Mouse (Mus musculus): ENCODE results near the gene Dlst. TPM values are rescaled to one million over a fixed set of nuclear protein-coding genes. Genes with fewer than 3 reads are reported as not detected.

The Dlst gene
- polyA plus RNA-seq, 1 experiment = 167 TPM

- H3K27me3 ChIP-seq (ENCODE audit: control insufficient read depth, insufficient read depth, insufficient read length) = no peaks in the 10 kb centered on the region
- no peak overlapping the region for H3ac ChIP-seq (ENCODE audit: control insufficient read depth, insufficient read length, low read depth)
- TF ChIP-seq MYOG (IDR thresholded peaks at IDR 0.05; ENCODE audit: control insufficient read depth, extremely low read depth, insufficient read length) (no peak), MAX (IDR thresholded peaks at IDR 0.05) (no peak), CTCF (IDR thresholded peaks at IDR 0.05; ENCODE audit: control insufficient read depth, insufficient read depth, insufficient read length) (no peak), USF1 (IDR thresholded peaks at IDR 0.05; ENCODE audit: low read depth) (no peak), MYOD1 (IDR thresholded peaks at IDR 0.05; ENCODE audit: control insufficient read depth, insufficient read length, low read depth) (no peak), CEBPB (IDR thresholded peaks at IDR 0.05; ENCODE audit: low read depth) (no peak), FOSL1 (IDR thresholded peaks at IDR 0.05; ENCODE audit: insufficient read depth, low read length, poor library complexity, severe bottlenecking) (no peak)
- no peak overlapping the region for H3K4me3 ChIP-seq (ENCODE audit: insufficient read depth, poor library complexity, severe bottlenecking)
- peaks cover 26% of the 10 kb centered on the region for H3K79me3 ChIP-seq (ENCODE audit: low read depth)
- H3K79me2 ChIP-seq (ENCODE audit: control insufficient read depth, insufficient read depth) = peaks cover 34% of the 10 kb centered on the region
- peaks cover 14% of the 10 kb centered on the region for H3K36me3 ChIP-seq (ENCODE audit: control insufficient read depth, insufficient read depth)
These were observed 2.0 kb upstream of the Dlst start for GRCm38 (mm10) chr12:85108643-85109042.

- Histone ChIP-seq H3K36me3 (ENCODE audit: control insufficient read depth, insufficient read depth) (peaks cover 19% of the 10 kb centered on the region), H3K27me3 (ENCODE audit: control insufficient read depth, insufficient read depth, insufficient read length) (no peaks in the 10 kb centered on the region), H3K4me3 (ENCODE audit: insufficient read depth, poor library complexity, severe bottlenecking) (no peak overlapping the region), H3K79me2 (ENCODE audit: control insufficient read depth, insufficient read depth) (peaks cover 42% of the 10 kb centered on the region), H3K79me3 (ENCODE audit: low read depth) (peaks cover 31% of the 10 kb centered on the region), H3ac (ENCODE audit: control insufficient read depth, insufficient read length, low read depth) (no peak overlapping the region)
- TF ChIP-seq MAX (IDR thresholded peaks at IDR 0.05) = no peak
- no peak for TF ChIP-seq CTCF (IDR thresholded peaks at IDR 0.05; ENCODE audit: control insufficient read depth, insufficient read depth, insufficient read length)
- TF ChIP-seq CEBPB (IDR thresholded peaks at IDR 0.05; ENCODE audit: low read depth) = no peak
- no peak for TF ChIP-seq USF1 (IDR thresholded peaks at IDR 0.05; ENCODE audit: low read depth)
- TF ChIP-seq MYOG (IDR thresholded peaks at IDR 0.05; ENCODE audit: control insufficient read depth, extremely low read depth, insufficient read length) = no peak
- no peak for TF ChIP-seq MYOD1 (IDR thresholded peaks at IDR 0.05; ENCODE audit: control insufficient read depth, insufficient read length, low read depth)
- TF ChIP-seq FOSL1 (IDR thresholded peaks at IDR 0.05; ENCODE audit: insufficient read depth, low read length, poor library complexity, severe bottlenecking) = no peak
These were observed 1.2 kb upstream of the Dlst start for GRCm38 (mm10) chr12:85109426-85109825.

GRCm38 (mm10) chr12:85110011-85110697 lies 479 bp upstream of the Dlst start:
- Histone ChIP-seq H3K79me3 (ENCODE audit: low read depth) (peaks cover 39% of the 10 kb centered on the region), H3K4me3 (ENCODE audit: insufficient read depth, poor library complexity, severe bottlenecking) (peak overlapping the region; percentile 93), H3K27me3 (ENCODE audit: control insufficient read depth, insufficient read depth, insufficient read length) (no peaks in the 10 kb centered on the region), H3K36me3 (ENCODE audit: control insufficient read depth, insufficient read depth) (peaks cover 26% of the 10 kb centered on the region), H3K79me2 (ENCODE audit: control insufficient read depth, insufficient read depth) (peaks cover 49% of the 10 kb centered on the region), H3ac (ENCODE audit: control insufficient read depth, insufficient read length, low read depth) (peak overlapping the region; percentile 93)
- no peak for TF ChIP-seq MYOD1 (IDR thresholded peaks at IDR 0.05; ENCODE audit: control insufficient read depth, insufficient read length, low read depth)
- no peak for TF ChIP-seq CTCF (IDR thresholded peaks at IDR 0.05; ENCODE audit: control insufficient read depth, insufficient read depth, insufficient read length)
- TF ChIP-seq MAX (IDR thresholded peaks at IDR 0.05) = no peak
- no peak for TF ChIP-seq FOSL1 (IDR thresholded peaks at IDR 0.05; ENCODE audit: insufficient read depth, low read length, poor library complexity, severe bottlenecking)
- TF ChIP-seq CEBPB (IDR thresholded peaks at IDR 0.05; ENCODE audit: low read depth) = no peak
- no peak for TF ChIP-seq MYOG (IDR thresholded peaks at IDR 0.05; ENCODE audit: control insufficient read depth, extremely low read depth, insufficient read length)
- no peak for TF ChIP-seq USF1 (IDR thresholded peaks at IDR 0.05; ENCODE audit: low read depth)

- H3K4me3 ChIP-seq (ENCODE audit: insufficient read depth, poor library complexity, severe bottlenecking) = no peak overlapping the region
- peaks cover 75% of the 10 kb centered on the region for H3K79me2 ChIP-seq (ENCODE audit: control insufficient read depth, insufficient read depth)
- H3ac ChIP-seq (ENCODE audit: control insufficient read depth, insufficient read length, low read depth) = no peak overlapping the region
- TF ChIP-seq CTCF (IDR thresholded peaks at IDR 0.05; ENCODE audit: control insufficient read depth, insufficient read depth, insufficient read length) (no peak), MYOD1 (IDR thresholded peaks at IDR 0.05; ENCODE audit: control insufficient read depth, insufficient read length, low read depth) (no peak), USF1 (IDR thresholded peaks at IDR 0.05; ENCODE audit: low read depth) (no peak), MYOG (IDR thresholded peaks at IDR 0.05; ENCODE audit: control insufficient read depth, extremely low read depth, insufficient read length) (no peak), CEBPB (IDR thresholded peaks at IDR 0.05; ENCODE audit: low read depth) (no peak), MAX (IDR thresholded peaks at IDR 0.05) (no peak), FOSL1 (IDR thresholded peaks at IDR 0.05; ENCODE audit: insufficient read depth, low read length, poor library complexity, severe bottlenecking) (no peak)
- H3K36me3 ChIP-seq (ENCODE audit: control insufficient read depth, insufficient read depth) = peaks cover 52% of the 10 kb centered on the region
- peaks cover 61% of the 10 kb centered on the region for H3K79me3 ChIP-seq (ENCODE audit: low read depth)
- no peaks in the 10 kb centered on the region for H3K27me3 ChIP-seq (ENCODE audit: control insufficient read depth, insufficient read depth, insufficient read length)
These were observed 2.1 kb downstream of the Dlst start for GRCm38 (mm10) chr12:85112550-85113251.

GRCm38 (mm10) chr12:85113337-85113736 lies 2.7 kb downstream of the Dlst start:
- peaks cover 67% of the 10 kb centered on the region for H3K79me3 ChIP-seq (ENCODE audit: low read depth)
- no peak overlapping the region for H3ac ChIP-seq (ENCODE audit: control insufficient read depth, insufficient read length, low read depth)
- TF ChIP-seq MYOG (IDR thresholded peaks at IDR 0.05; ENCODE audit: control insufficient read depth, extremely low read depth, insufficient read length) (no peak), CTCF (IDR thresholded peaks at IDR 0.05; ENCODE audit: control insufficient read depth, insufficient read depth, insufficient read length) (no peak), USF1 (IDR thresholded peaks at IDR 0.05; ENCODE audit: low read depth) (no peak), MAX (IDR thresholded peaks at IDR 0.05) (no peak), MYOD1 (IDR thresholded peaks at IDR 0.05; ENCODE audit: control insufficient read depth, insufficient read length, low read depth) (no peak), CEBPB (IDR thresholded peaks at IDR 0.05; ENCODE audit: low read depth) (no peak)
- peaks cover 81% of the 10 kb centered on the region for H3K79me2 ChIP-seq (ENCODE audit: control insufficient read depth, insufficient read depth)
- no peak overlapping the region for H3K4me3 ChIP-seq (ENCODE audit: insufficient read depth, poor library complexity, severe bottlenecking)
- no peaks in the 10 kb centered on the region for H3K27me3 ChIP-seq (ENCODE audit: control insufficient read depth, insufficient read depth, insufficient read length)
- peaks cover 58% of the 10 kb centered on the region for H3K36me3 ChIP-seq (ENCODE audit: control insufficient read depth, insufficient read depth)

Data from C2C12 (cell line).